Mouse (Mus musculus) neural tube, embryonic 15.5 days (tissue): ENCODE results near the gene Ccnyl1. TPM values are rescaled to one million over a fixed set of nuclear protein-coding genes. Genes with fewer than 3 reads are reported as not detected.

Source experiments
- ATAC-seq: fragments of 200-750 bp; cut with Nextera tagmentation; 2 replicates; pipeline ENCODE4 v1.8.0; 2017; ENCODE audit warnings: mild to moderate bottlenecking, moderate TSS enrichment, moderate library complexity; ENCODE audit not compliant: low FRiP score
- H3K27ac ChIP-seq: fragments of 300-500 bp; sonication (generic); replicated peaks from 2 replicates; pipeline ENCODE4 v1.5.1; 2015; ENCODE audit warnings: mild to moderate bottlenecking, inconsistent platforms
- H3K27me3 ChIP-seq: fragments of 300-500 bp; sonication (generic); replicated peaks from 2 replicates; pipeline ENCODE4 v1.6.1; 2015; ENCODE audit warnings: inconsistent platforms
- H3K36me3 ChIP-seq: fragments of 300-500 bp; sonication (generic); 2 replicates; pipeline ENCODE4 v1.6.1; 2015; ENCODE audit warnings: inconsistent platforms
- H3K4me1 ChIP-seq: fragments of 300-500 bp; sonication (generic); 2 replicates; pipeline ENCODE4 v1.6.1; 2015; ENCODE audit warnings: inconsistent platforms
- H3K4me2 ChIP-seq: fragments of 300-500 bp; sonication (generic); 2 replicates; pipeline ENCODE4 v1.6.1; 2015; ENCODE audit warnings: inconsistent platforms, mild to moderate bottlenecking, moderate library complexity
- H3K4me3 ChIP-seq: fragments of 300-500 bp; sonication (generic); replicated peaks from 2 replicates; pipeline ENCODE4 v1.5.1; 2015; ENCODE audit warnings: mild to moderate bottlenecking, inconsistent platforms
- H3K9ac ChIP-seq: fragments of 300-500 bp; sonication (generic); replicated peaks from 2 replicates; pipeline ENCODE4 v1.6.1; 2015; ENCODE audit warnings: mild to moderate bottlenecking, inconsistent platforms
- H3K9me3 ChIP-seq: fragments of 300-500 bp; sonication (generic); replicated peaks from 2 replicates; pipeline ENCODE4 v1.6.1; 2016; ENCODE audit warnings: inconsistent platforms
- WGBS: fragments of 180-500 bp; shearing (Covaris S2); methylation state at CpG from one replicate; pipeline ENCODE4 v1.1.7; 2015; ENCODE audit warnings: mixed read lengths; 5-methylcytosine and 5-hydroxymethylcytosine counted together
- polyA plus RNA-seq: library from polyadenylated mRNA; unstranded; fragments of >200 nt; fragmentation: Nextera tagmentation; extraction: Ambion mirVana; gene quantifications from 2 replicates; pipeline ENCODE4 v1.2.1, GENCODE M21; 2015

Gene Ccnyl1
- polyA plus RNA-seq, 1 experiment from 2014 or later, result 3.9 TPM

- 23% methylated on average over 11 of the region's 11 CpGs for WGBS
- Histone ChIP-seq H3K9ac (no peak overlapping the region), H3K36me3 (no peaks in the 10 kb centered on the region), H3K4me1 (peaks cover 36% of the 10 kb centered on the region), H3K9me3 (no peaks in the 10 kb centered on the region), H3K27me3 (peaks cover 64% of the 10 kb centered on the region), H3K27ac (no peak overlapping the region), H3K4me3 (no peak overlapping the region), H3K4me2 (peak overlapping the region; percentile 13; the same call in 1 of the 2 replicates)
- no peak for ATAC-seq
Observed at GRCm38 (mm10) chr1:64733453-64734245, 43.4 kb downstream of the Ccnyl1 start.

- H3K27me3 ChIP-seq, result peaks cover 71% of the 10 kb centered on the region
- H3K27ac ChIP-seq, result no peak overlapping the region
- no peaks in the 10 kb centered on the region for H3K36me3 ChIP-seq
- no peaks in the 10 kb centered on the region for H3K9me3 ChIP-seq
- peaks cover 40% of the 10 kb centered on the region for H3K4me1 ChIP-seq
- WGBS, result 42% methylated on average over 58 of the region's 58 CpGs
- peak overlapping the region; percentile 29 for H3K4me3 ChIP-seq
- ATAC-seq, result no peak
- no peak overlapping the region for H3K9ac ChIP-seq
- peak overlapping the region; percentile 83 for H3K4me2 ChIP-seq
Observed at GRCm38 (mm10) chr1:64734771-64735750, 44.8 kb downstream of the Ccnyl1 start.

- no peaks in the 10 kb centered on the region for H3K9me3 ChIP-seq
- peaks cover 71% of the 10 kb centered on the region for H3K27me3 ChIP-seq
- WGBS, result 9% methylated on average over 75 of the region's 75 CpGs
- peaks cover 40% of the 10 kb centered on the region for H3K4me1 ChIP-seq
- no peaks in the 10 kb centered on the region for H3K36me3 ChIP-seq
- peak overlapping the region; percentile 62 for H3K4me3 ChIP-seq
- H3K9ac ChIP-seq, result peak overlapping the region; percentile 41
- H3K4me2 ChIP-seq, result peak overlapping the region; percentile 83
- H3K27ac ChIP-seq, result no peak overlapping the region
- ATAC-seq, result peak; percentile 29; the same call in 1 of the 2 replicates
Observed at GRCm38 (mm10) chr1:64735781-64736680, 45.8 kb downstream of the Ccnyl1 start.

- ATAC-seq, result peak; percentile 15; the same call in 1 of the 2 replicates
Observed at GRCm38 (mm10) chr1:64736681-64737501, 46.6 kb downstream of the Ccnyl1 start.

GRCm38 (mm10) chr1:64737502-64738179 is 47.4 kb downstream of the Ccnyl1 start, which contains the start of gene Fzd5:
Gene Fzd5 (minus strand): TSS chr1:64737751.
- Histone ChIP-seq H3K4me2 (peak within 1 kb of the TSS; percentile 83), H3K4me1 (peaks cover 40% of the 10 kb centered on the region), H3K9ac (peak within 1 kb of the TSS; percentile 41), H3K27ac (no peak within 1 kb of the TSS), H3K4me3 (peak within 1 kb of the TSS; percentile 62), H3K27me3 (peaks cover 61% of the 10 kb centered on the region), H3K9me3 (no peaks in the 10 kb centered on the region), H3K36me3 (no peaks in the 10 kb centered on the region)
- WGBS, result under 1% methylated on average over 49 of the region's 73 CpGs
- peak; percentile 88 for ATAC-seq

More at GRCm38 (mm10) chr1:64736681-64737501, 46.6 kb downstream of the Ccnyl1 start:
- peaks cover 67% of the 10 kb centered on the region for H3K27me3 ChIP-seq
- WGBS, result under 1% methylated on average over 54 of the region's 56 CpGs
- H3K9ac ChIP-seq, result peak overlapping the region; percentile 41
- H3K4me1 ChIP-seq, result peaks cover 40% of the 10 kb centered on the region
- no peak overlapping the region for H3K27ac ChIP-seq
- peak overlapping the region; percentile 83 for H3K4me2 ChIP-seq
- H3K9me3 ChIP-seq, result no peaks in the 10 kb centered on the region
- no peaks in the 10 kb centered on the region for H3K36me3 ChIP-seq
- H3K4me3 ChIP-seq, result peak overlapping the region; percentile 62

GRCm38 (mm10) chr1:64738180-64738555 is 47.9 kb downstream of the Ccnyl1 start:
- WGBS, result under 1% methylated on average over 11 of the region's 11 CpGs
- H3K9me3 ChIP-seq, result no peaks in the 10 kb centered on the region
- ATAC-seq, result no peak
- H3K4me1 ChIP-seq, result peaks cover 40% of the 10 kb centered on the region
- no peak overlapping the region for H3K27ac ChIP-seq
- no peak overlapping the region for H3K9ac ChIP-seq
- peaks cover 55% of the 10 kb centered on the region for H3K27me3 ChIP-seq
- H3K4me3 ChIP-seq, result peak overlapping the region; percentile 62
- H3K4me2 ChIP-seq, result peak overlapping the region; percentile 83
- H3K36me3 ChIP-seq, result no peaks in the 10 kb centered on the region

GRCm38 (mm10) chr1:64738661-64739082 is 48.4 kb downstream of the Ccnyl1 start:
- Histone ChIP-seq H3K4me1 (peaks cover 40% of the 10 kb centered on the region), H3K9me3 (no peaks in the 10 kb centered on the region), H3K27ac (no peak overlapping the region), H3K4me3 (peak overlapping the region; percentile 62), H3K9ac (no peak overlapping the region), H3K4me2 (peak overlapping the region; percentile 83), H3K27me3 (peaks cover 51% of the 10 kb centered on the region), H3K36me3 (no peaks in the 10 kb centered on the region)
- WGBS, result under 1% methylated on average over 14 of the region's 14 CpGs
- no peak for ATAC-seq

- 86% methylated on average over 18 of the region's 18 CpGs for WGBS
- Histone ChIP-seq H3K4me2 (no peak overlapping the region), H3K4me3 (no peak overlapping the region), H3K4me1 (peaks cover 11% of the 10 kb centered on the region), H3K36me3 (no peaks in the 10 kb centered on the region), H3K9me3 (no peaks in the 10 kb centered on the region), H3K27ac (no peak overlapping the region), H3K27me3 (peaks cover 16% of the 10 kb centered on the region), H3K9ac (no peak overlapping the region)
- ATAC-seq, result no peak
Observed at GRCm38 (mm10) chr1:64742741-64743408, 52.6 kb downstream of the Ccnyl1 start.

GRCm38 (mm10) chr1:64744616-64745015 is 54.4 kb downstream of the Ccnyl1 start:
- H3K27me3 ChIP-seq, result no peaks in the 10 kb centered on the region
- no peaks in the 10 kb centered on the region for H3K9me3 ChIP-seq
- H3K9ac ChIP-seq, result no peak overlapping the region
- no peak for ATAC-seq
- H3K36me3 ChIP-seq, result no peaks in the 10 kb centered on the region
- no peak overlapping the region for H3K27ac ChIP-seq
- no peak overlapping the region for H3K4me3 ChIP-seq
- no peak overlapping the region for H3K4me2 ChIP-seq
- H3K4me1 ChIP-seq, result no peaks in the 10 kb centered on the region
